Mouse (Mus musculus): Measurements from ENCODE around the gene Ppp1r9b.

DNA sequence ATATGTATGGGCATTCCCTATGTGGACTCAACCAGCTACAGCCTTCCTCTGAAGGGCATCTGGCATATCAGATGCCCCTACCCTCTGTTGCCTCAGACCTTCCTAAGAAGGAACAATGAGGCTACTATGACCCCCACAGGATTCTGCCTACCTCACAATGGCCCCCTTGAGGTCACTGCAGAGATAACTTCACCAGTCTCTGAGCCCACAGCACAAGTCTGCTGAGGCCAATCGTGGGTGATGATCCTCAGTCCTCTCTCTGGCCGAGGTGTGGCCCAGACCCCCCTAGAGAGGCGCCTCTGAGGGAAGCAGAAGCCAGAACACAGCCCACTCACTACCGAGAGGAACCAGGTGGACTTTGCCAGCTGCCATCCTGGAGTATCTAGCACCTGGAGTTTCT, 23.4 kb upstream of the Ppp1r9b start, which contains the start of gene Hils1:
- TF ChIP-seq CTCF (IDR thresholded peaks at IDR 0.05; ENCODE audit: control insufficient read depth, insufficient read depth, insufficient replicate concordance, low read depth, low read length) (no peak), POLR2A (IDR thresholded peaks at IDR 0.05; ENCODE audit: control insufficient read depth, low read depth, low read length) (peak; percentile 82; the same call in 1 of the 2 replicates)

Measured in testis, adult 2 months (tissue).